Mouse (Mus musculus) lung, postnatal 0 days (tissue): ENCODE measurements around the gene Chrm3. TPM values are rescaled to one million over a fixed set of nuclear protein-coding genes. Genes with fewer than 3 reads are reported as not detected.

ENCODE experiments used
- ATAC-seq: fragments of 200-750 bp; cut with Nextera tagmentation; 2 replicates; pipeline ENCODE4 v1.8.0; 2017; ENCODE audit warnings: moderate library complexity
- DNase-seq: peaks from one replicate; pipeline ENCODE4 v3.0.0-alpha.2; 2016; ENCODE audit warnings: low spot score
- H3K27ac ChIP-seq: fragments of 300-500 bp; sonication (generic); 2 replicates; pipeline ENCODE4 v1.5.1; 2014; ENCODE audit warnings: antibody characterized with exemption, mild to moderate bottlenecking, low read length, mixed read lengths
- H3K27me3 ChIP-seq: fragments of 300-500 bp; sonication (generic); replicated peaks from 2 replicates; pipeline ENCODE4 v1.6.1; 2014; ENCODE audit warnings: low read length, mixed read lengths; ENCODE audit not compliant: insufficient read depth
- H3K36me3 ChIP-seq: fragments of 300-500 bp; sonication (generic); 2 replicates; pipeline ENCODE4 v1.6.1; 2014; ENCODE audit warnings: low read length, mixed read lengths; ENCODE audit not compliant: insufficient read depth
- H3K4me1 ChIP-seq: fragments of 300-500 bp; sonication (generic); 2 replicates; pipeline ENCODE4 v1.6.1; 2014; ENCODE audit warnings: antibody characterized with exemption, low read depth, low read length, mixed read lengths; ENCODE audit not compliant: insufficient read depth
- H3K4me2 ChIP-seq: fragments of 300-500 bp; sonication (generic); replicated peaks from 2 replicates; pipeline ENCODE4 v1.6.1; 2014; ENCODE audit warnings: low read depth, mild to moderate bottlenecking, low read length, moderate library complexity, mixed read lengths
- H3K4me3 ChIP-seq: fragments of 300-500 bp; sonication (generic); 2 replicates; pipeline ENCODE4 v1.5.1; 2014; ENCODE audit warnings: low read depth, low read length
- H3K9ac ChIP-seq: fragments of 300-500 bp; sonication (generic); replicated peaks from 2 replicates; pipeline ENCODE4 v1.6.1; 2014; ENCODE audit warnings: low read depth, mild to moderate bottlenecking
- H3K9me3 ChIP-seq: fragments of 300-500 bp; sonication (generic); 2 replicates; pipeline ENCODE4 v1.6.1; 2016; ENCODE audit warnings: low read length, mixed read lengths
- CTCF ChIP-seq: IDR thresholded peaks from 2 replicates; pipeline ENCODE4 v1.5.1; 2016; ENCODE audit warnings: antibody characterized with exemption, mild to moderate bottlenecking
- EP300 ChIP-seq: IDR thresholded peaks from 2 replicates; pipeline ENCODE4 v1.6.1; 2016; ENCODE audit warnings: antibody characterized with exemption, mild to moderate bottlenecking, control low read depth
- WGBS: fragments of 180-500 bp; shearing (Covaris S2); extraction: QIAGEN DNeasy Blood & Tissue Kit; methylation state at CpG from one replicate; pipeline ENCODE4 v1.1.7; 2014; 5-methylcytosine and 5-hydroxymethylcytosine counted together
- polyA plus RNA-seq: library from polyadenylated mRNA; unstranded; fragments of >200 nt; fragmentation: Nextera tagmentation; extraction: Ambion mirVana; gene quantifications from 2 replicates; pipeline ENCODE4 v1.2.1, GENCODE M21; 2015

The Chrm3 gene
- polyA plus RNA-seq, 1 experiment from 2014 or later, result 0.20 TPM

- TF ChIP-seq CTCF (no peak), EP300 (no peak)
- no peak overlapping the region for H3K4me2 ChIP-seq
- no peak for DNase-seq
- no peak overlapping the region for H3K9ac ChIP-seq
- H3K27ac ChIP-seq, result no peak overlapping the region
- ATAC-seq, result no peak
- H3K27me3 ChIP-seq, result no peaks in the 10 kb centered on the region
- no peaks in the 10 kb centered on the region for H3K4me1 ChIP-seq
- no peaks in the 10 kb centered on the region for H3K9me3 ChIP-seq
- 52% methylated on average over 4 of the region's 4 CpGs for WGBS
- no peaks in the 10 kb centered on the region for H3K36me3 ChIP-seq
- no peak overlapping the region for H3K4me3 ChIP-seq
Measured at GRCm38 (mm10) chr13:10284331-10284730, 76.3 kb downstream of the Chrm3 start.

- H3K4me1 ChIP-seq, result no peaks in the 10 kb centered on the region
- no peak overlapping the region for H3K27ac ChIP-seq
- no peaks in the 10 kb centered on the region for H3K36me3 ChIP-seq
- DNase-seq (no peak), ATAC-seq (no peak)
- TF ChIP-seq CTCF, result no peak
- TF ChIP-seq EP300, result no peak
- no peaks in the 10 kb centered on the region for H3K27me3 ChIP-seq
- H3K9me3 ChIP-seq, result no peaks in the 10 kb centered on the region
- H3K4me2 ChIP-seq, result no peak overlapping the region
- H3K4me3 ChIP-seq, result no peak overlapping the region
- WGBS, result 67% methylated on average over 1 of the region's 1 CpGs
- H3K9ac ChIP-seq, result no peak overlapping the region
Measured at GRCm38 (mm10) chr13:10274907-10275306, 85.7 kb downstream of the Chrm3 start.

- Histone ChIP-seq H3K36me3 (no peaks in the 10 kb centered on the region), H3K9ac (no peak overlapping the region), H3K4me2 (no peak overlapping the region), H3K4me3 (no peak overlapping the region), H3K27me3 (no peaks in the 10 kb centered on the region), H3K27ac (no peak overlapping the region), H3K9me3 (no peaks in the 10 kb centered on the region), H3K4me1 (no peaks in the 10 kb centered on the region)
- TF ChIP-seq EP300, result no peak
- TF ChIP-seq CTCF, result no peak
- DNase-seq, result no peak
- no peak for ATAC-seq
- 72% methylated on average over 3 of the region's 3 CpGs for WGBS
Measured at GRCm38 (mm10) chr13:10263784-10264183, 96.9 kb downstream of the Chrm3 start.

- no peak overlapping the region for H3K27ac ChIP-seq
- H3K4me3 ChIP-seq, result no peak overlapping the region
- TF ChIP-seq EP300 (no peak), CTCF (no peak)
- no peaks in the 10 kb centered on the region for H3K36me3 ChIP-seq
- no peak overlapping the region for H3K9ac ChIP-seq
- H3K4me1 ChIP-seq, result no peaks in the 10 kb centered on the region
- ATAC-seq (0 out of 2 replicates have a peak, but pooled peaks have one; percentile 30), DNase-seq (peak; percentile 33)
- H3K9me3 ChIP-seq, result no peaks in the 10 kb centered on the region
- H3K4me2 ChIP-seq, result no peak overlapping the region
- H3K27me3 ChIP-seq, result no peaks in the 10 kb centered on the region
Measured at GRCm38 (mm10) chr13:10253049-10253448, 107.6 kb downstream of the Chrm3 start.

- no peak overlapping the region for H3K4me2 ChIP-seq
- ATAC-seq (no peak), DNase-seq (no peak)
- H3K4me1 ChIP-seq, result no peaks in the 10 kb centered on the region
- H3K27ac ChIP-seq, result no peak overlapping the region
- TF ChIP-seq CTCF, result no peak
- no peaks in the 10 kb centered on the region for H3K36me3 ChIP-seq
- no peak overlapping the region for H3K4me3 ChIP-seq
- no peaks in the 10 kb centered on the region for H3K27me3 ChIP-seq
- WGBS, result 68% methylated on average over 5 of the region's 5 CpGs
- H3K9ac ChIP-seq, result no peak overlapping the region
- no peaks in the 10 kb centered on the region for H3K9me3 ChIP-seq
Measured at GRCm38 (mm10) chr13:10251499-10252179, 109.0 kb downstream of the Chrm3 start.

- no peak overlapping the region for H3K4me3 ChIP-seq
- no peaks in the 10 kb centered on the region for H3K27me3 ChIP-seq
- H3K4me1 ChIP-seq, result no peaks in the 10 kb centered on the region
- DNase-seq (peak; percentile 62), ATAC-seq (peak; percentile 76)
- no peak overlapping the region for H3K4me2 ChIP-seq
- no peak overlapping the region for H3K9ac ChIP-seq
- H3K36me3 ChIP-seq, result no peaks in the 10 kb centered on the region
- no peak overlapping the region for H3K27ac ChIP-seq
- no peaks in the 10 kb centered on the region for H3K9me3 ChIP-seq
- WGBS, result 4% methylated on average over 1 of the region's 1 CpGs
- TF ChIP-seq EP300, result no peak
- no peak for TF ChIP-seq CTCF
Measured at GRCm38 (mm10) chr13:10244243-10244998, 116.2 kb downstream of the Chrm3 start.
